Mouse (Mus musculus) macrophage (primary cell): ENCODE measurements around the gene Sp3. TPM values are rescaled to one million over a fixed set of nuclear protein-coding genes. Genes with fewer than 3 reads are reported as not detected.
"Not testable (repeated sequence)": the region's sequence is repeated elsewhere in the genome, so short reads cannot be mapped to it uniquely, and the experiment has no call there.

Experiments used
- H3K27ac ChIP-seq: fragments of 350-480 bp; formaldehyde crosslinking; 2 replicates; pipeline ENCODE4 v1.9.0; 2021
- H3K36me3 ChIP-seq: fragments of 350-480 bp; formaldehyde crosslinking; 2 replicates; pipeline ENCODE4 v1.9.0; 2021; ENCODE audit errors: inconsistent target
- H3K4me3 ChIP-seq: fragments of 350-480 bp; formaldehyde crosslinking; 2 replicates; pipeline ENCODE4 v1.9.0; 2021; ENCODE audit errors: inconsistent target
- H3K79me2 ChIP-seq: fragments of 350-480 bp; formaldehyde crosslinking; 2 replicates; pipeline ENCODE4 v1.9.0; 2021; ENCODE audit errors: inconsistent target
- WGBS: methylation state at CpG from one replicate; pipeline ENCODE4 v1.1.7; 2026; ENCODE audit warnings: inconsistent platforms; ENCODE audit not compliant: missing documents; 5-methylcytosine and 5-hydroxymethylcytosine counted together
- polyA plus RNA-seq: library from polyadenylated mRNA; stranded (reverse); fragments of 250-400 nt; gene quantifications from 3 replicates; pipeline ENCODE4 v1.2.4, GENCODE M21; 2018; ENCODE audit warnings: inconsistent platforms

The Sp3 gene
- polyA plus RNA-seq, 1 experiment from 2014 or later: 59.1 TPM

- H3K79me2 ChIP-seq: no peaks in the 10 kb centered on the region
- no peak overlapping the region for H3K4me3 ChIP-seq
- H3K27ac ChIP-seq: peak overlapping the region; percentile 99
- H3K36me3 ChIP-seq: no peaks in the 10 kb centered on the region
- 76% methylated on average over 6 of the region's 6 CpGs for WGBS
These were observed 22.2 kb upstream of the Sp3 start for GRCm38 (mm10) chr2:73002451-73002850.

- H3K36me3 ChIP-seq: no peaks in the 10 kb centered on the region
- 87% methylated on average over 5 of the region's 5 CpGs for WGBS
- H3K4me3 ChIP-seq: no peak overlapping the region
- no peaks in the 10 kb centered on the region for H3K79me2 ChIP-seq
- H3K27ac ChIP-seq: peak overlapping the region; percentile 99
These were observed 21.7 kb upstream of the Sp3 start for GRCm38 (mm10) chr2:73001994-73002393.

GRCm38 (mm10) chr2:73000194-73000593 is 19.9 kb upstream of the Sp3 start:
- Histone ChIP-seq H3K79me2 (no peaks in the 10 kb centered on the region), H3K36me3 (no peaks in the 10 kb centered on the region), H3K27ac (no peak overlapping the region), H3K4me3 (no peak overlapping the region)
- WGBS: 84% methylated on average over 3 of the region's 8 CpGs

GRCm38 (mm10) chr2:72997586-72997985 is 17.3 kb upstream of the Sp3 start:
- H3K27ac ChIP-seq: no peak overlapping the region
- H3K36me3 ChIP-seq: no peaks in the 10 kb centered on the region
- WGBS: 88% methylated on average over 4 of the region's 4 CpGs
- H3K4me3 ChIP-seq: no peak overlapping the region
- H3K79me2 ChIP-seq: no peaks in the 10 kb centered on the region

- no peaks in the 10 kb centered on the region for H3K36me3 ChIP-seq
- WGBS: 18% methylated on average over 9 of the region's 9 CpGs
- peak overlapping the region; percentile 82 for H3K27ac ChIP-seq
- no peaks in the 10 kb centered on the region for H3K79me2 ChIP-seq
- H3K4me3 ChIP-seq: no peak overlapping the region
These were observed 16.6 kb upstream of the Sp3 start for GRCm38 (mm10) chr2:72996808-72997378.

- peak overlapping the region; percentile 82 for H3K27ac ChIP-seq
- H3K79me2 ChIP-seq: no peaks in the 10 kb centered on the region
- H3K36me3 ChIP-seq: no peaks in the 10 kb centered on the region
- WGBS: 34% methylated on average over 9 of the region's 9 CpGs
- H3K4me3 ChIP-seq: no peak overlapping the region
These were observed 15.3 kb upstream of the Sp3 start for GRCm38 (mm10) chr2:72995346-72996097.

- no peak overlapping the region for H3K27ac ChIP-seq
These were observed 13.9 kb upstream of the Sp3 start for GRCm38 (mm10) chr2:72994165-72994564.

GRCm38 (mm10) chr2:72992497-72992896 is 12.3 kb upstream of the Sp3 start:
- WGBS: 95% methylated on average over 17 of the region's 17 CpGs
- no peaks in the 10 kb centered on the region for H3K79me2 ChIP-seq

More at GRCm38 (mm10) chr2:72994165-72994564, 13.9 kb upstream of the Sp3 start:
- Histone ChIP-seq H3K36me3 (no peaks in the 10 kb centered on the region), H3K4me3 (no peak overlapping the region), H3K79me2 (no peaks in the 10 kb centered on the region)
- no CpG with 5 or more reads among the region's 2 CpGs for WGBS

GRCm38 (mm10) chr2:72988945-72989344 is 8.7 kb upstream of the Sp3 start:
- H3K36me3 ChIP-seq, H3K79me2 ChIP-seq, H3K4me3 ChIP-seq: not testable (repeated sequence)
- H3K27ac ChIP-seq: peak overlapping the region; percentile 96
- WGBS: 91% methylated on average over 9 of the region's 9 CpGs

More at GRCm38 (mm10) chr2:72992497-72992896, 12.3 kb upstream of the Sp3 start:
- Histone ChIP-seq H3K27ac (no peak overlapping the region; the same call in 1 of the 2 replicates), H3K4me3 (no peak overlapping the region), H3K36me3 (no peaks in the 10 kb centered on the region)

GRCm38 (mm10) chr2:72986616-72987015 is 6.4 kb upstream of the Sp3 start, which contains the start of gene Gm11084:
TSS of gene Gm11084 (minus strand) at chr2:72986716.
- no peaks in the 10 kb centered on the region for H3K36me3 ChIP-seq
- no peak within 1 kb of the TSS for H3K4me3 ChIP-seq
- peaks cover 14% of the 10 kb centered on the region; the same call in 1 of the 2 replicates for H3K79me2 ChIP-seq
- no peak within 1 kb of the TSS for H3K27ac ChIP-seq
- WGBS: 98% methylated on average over 5 of the region's 5 CpGs

GRCm38 (mm10) chr2:72985516-72985915 is 5.3 kb upstream of the Sp3 start:
- Histone ChIP-seq H3K4me3 (no peak overlapping the region), H3K27ac (peak overlapping the region; percentile 84; the same call in 1 of the 2 replicates), H3K79me2 (peaks cover 21% of the 10 kb centered on the region; the same call in 1 of the 2 replicates), H3K36me3 (no peaks in the 10 kb centered on the region)
- 100% methylated on average over 1 of the region's 1 CpGs for WGBS

- H3K79me2 ChIP-seq: peaks cover 21% of the 10 kb centered on the region; the same call in 1 of the 2 replicates
- H3K36me3 ChIP-seq: no peaks in the 10 kb centered on the region
- WGBS: 75% methylated on average over 4 of the region's 4 CpGs
- H3K27ac ChIP-seq: peak overlapping the region; percentile 84
- H3K4me3 ChIP-seq: no peak overlapping the region
These were observed 4.6 kb upstream of the Sp3 start for GRCm38 (mm10) chr2:72984806-72985205.

- WGBS: 100% methylated on average over 3 of the region's 3 CpGs
- Histone ChIP-seq H3K79me2 (peaks cover 24% of the 10 kb centered on the region), H3K27ac (no peak overlapping the region), H3K4me3 (no peak overlapping the region), H3K36me3 (no peaks in the 10 kb centered on the region)
These were observed 3.0 kb upstream of the Sp3 start for GRCm38 (mm10) chr2:72983211-72983610.

- peaks cover 34% of the 10 kb centered on the region for H3K79me2 ChIP-seq
- no peak overlapping the region for H3K4me3 ChIP-seq
- WGBS: 87% methylated on average over 6 of the region's 7 CpGs
- H3K36me3 ChIP-seq: no peaks in the 10 kb centered on the region
- peak overlapping the region; percentile 88 for H3K27ac ChIP-seq
These were observed 2.0 kb upstream of the Sp3 start for GRCm38 (mm10) chr2:72982110-72982785.
